Mouse (Mus musculus): Measurements from ENCODE around the gene Dnajc16. TPM values are rescaled to one million over a fixed set of nuclear protein-coding genes. Genes with fewer than 3 reads are reported as not detected.
A peak's percentile ranks its signal among the peaks of the same experiment; 100 is the strongest.
"Not testable (repeated sequence)": the region's sequence is repeated elsewhere in the genome, so short reads cannot be mapped to it uniquely, and the experiment has no call there.

Gene Dnajc16
- polyA plus RNA-seq, 1 experiment from 2014 or later, result 3.3 TPM

DNA sequence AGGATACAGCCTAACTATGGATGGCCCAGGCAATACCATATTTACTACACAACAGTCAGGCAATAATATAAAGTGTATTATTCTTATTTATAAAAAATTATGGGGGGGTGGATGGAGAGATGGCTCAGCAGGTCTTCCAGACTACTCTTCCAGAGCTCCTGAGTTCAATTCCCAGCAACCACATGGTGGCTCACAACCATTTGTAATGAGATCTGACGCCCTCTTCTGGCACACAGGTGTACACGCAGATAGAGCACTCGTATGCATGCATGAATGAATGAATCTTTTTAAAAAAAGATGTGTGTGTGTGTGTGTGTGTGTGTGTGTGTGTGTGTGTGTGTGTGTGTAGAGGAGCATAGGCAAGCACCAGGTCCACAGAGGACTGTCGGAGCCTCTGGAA lies 17.7 kb downstream of the Dnajc16 start:
- not testable (repeated sequence) for H3K4me1 ChIP-seq (replicated peaks; ENCODE audit: control insufficient read depth, insufficient read depth, low read length); H3K9ac ChIP-seq (ENCODE audit: low read depth, low read length); H3K4me2 ChIP-seq (replicated peaks; ENCODE audit: low read depth); H3K27me3 ChIP-seq (replicated peaks; ENCODE audit: control insufficient read depth, insufficient read depth, low read length); H3K27ac ChIP-seq (ENCODE audit: low read depth, low read length); ATAC-seq; H3K9me3 ChIP-seq (ENCODE audit: control insufficient read depth); H3K4me3 ChIP-seq (ENCODE audit: low read depth, low read length)
- WGBS, result 87% methylated on average over 4 of the region's 4 CpGs
- H3K36me3 ChIP-seq (ENCODE audit: control insufficient read depth, insufficient read depth), result peaks cover 79% of the 10 kb centered on the region
- TF ChIP-seq CTCF (IDR thresholded peaks at IDR 0.05; ENCODE audit: low read depth), result peak; percentile 38; the same call in 1 of the 2 replicates

DNA sequence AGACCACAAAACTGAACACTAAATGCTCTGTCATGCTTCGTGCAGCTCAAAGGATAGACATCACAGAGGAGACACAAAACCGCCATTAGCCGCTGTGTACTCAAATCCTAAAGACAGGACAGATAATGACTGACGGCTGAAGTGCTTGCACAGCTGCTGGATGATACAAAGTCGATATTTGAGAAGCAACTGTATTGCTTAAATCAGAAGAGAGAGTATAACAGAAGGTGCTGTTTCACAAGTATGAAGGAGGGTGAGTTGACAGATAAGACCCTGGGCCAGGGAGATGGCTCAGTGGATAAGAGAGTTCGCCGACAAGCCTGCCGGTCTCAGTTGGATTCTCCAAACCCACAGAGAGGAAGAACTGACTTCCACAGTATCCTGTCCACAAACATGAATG lies 18.9 kb downstream of the Dnajc16 start:
- Histone ChIP-seq H3K9me3 (ENCODE audit: control insufficient read depth) (no peaks in the 10 kb centered on the region), H3K36me3 (ENCODE audit: control insufficient read depth, insufficient read depth) (peaks cover 73% of the 10 kb centered on the region), H3K9ac (ENCODE audit: low read depth, low read length) (no peak overlapping the region), H3K4me3 (ENCODE audit: low read depth, low read length) (no peak overlapping the region), H3K27ac (ENCODE audit: low read depth, low read length) (no peak overlapping the region), H3K27me3 (replicated peaks; ENCODE audit: control insufficient read depth, insufficient read depth, low read length) (no peaks in the 10 kb centered on the region), H3K4me2 (replicated peaks; ENCODE audit: low read depth) (no peak overlapping the region), H3K4me1 (replicated peaks; ENCODE audit: control insufficient read depth, insufficient read depth, low read length) (no peaks in the 10 kb centered on the region)
- no peak for ATAC-seq
- WGBS, result 94% methylated on average over 8 of the region's 8 CpGs
- no peak for TF ChIP-seq CTCF (IDR thresholded peaks at IDR 0.05; ENCODE audit: low read depth)

DNA sequence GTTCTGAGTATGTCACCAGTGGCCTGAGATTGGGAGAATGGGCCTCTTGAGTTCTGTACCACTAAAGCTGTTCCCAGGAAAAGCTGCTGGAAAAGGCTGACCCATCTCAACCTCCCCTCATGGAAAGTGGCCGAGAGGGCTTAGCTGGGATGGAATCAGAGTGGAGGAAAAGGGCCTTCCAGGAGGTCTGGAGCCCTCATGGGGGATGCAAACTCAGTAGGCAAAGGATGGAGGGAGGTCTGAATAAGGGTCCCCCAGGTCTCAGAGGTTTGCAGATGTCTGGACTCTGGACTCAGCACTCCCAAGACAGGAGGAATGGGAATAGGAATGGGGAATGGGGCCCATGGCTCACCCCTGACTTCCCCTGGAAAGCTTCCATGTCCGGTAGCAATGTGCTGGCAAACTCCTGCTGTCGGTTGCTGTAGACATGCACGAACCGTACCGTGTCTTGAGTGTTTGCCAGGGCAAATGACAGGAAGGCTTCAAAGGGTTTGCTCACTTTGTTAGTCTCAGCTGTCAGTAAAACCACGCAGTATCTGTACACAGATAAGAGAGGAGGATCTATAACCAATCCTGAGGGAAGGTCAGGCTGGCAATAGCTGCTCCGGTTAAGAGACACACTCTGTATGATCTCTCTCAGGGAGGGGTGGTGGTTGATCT lies 21.1 kb downstream of the Dnajc16 start:
- Histone ChIP-seq H3K9me3 (ENCODE audit: control insufficient read depth) (no peaks in the 10 kb centered on the region), H3K27me3 (replicated peaks; ENCODE audit: control insufficient read depth, insufficient read depth, low read length) (no peaks in the 10 kb centered on the region), H3K4me2 (replicated peaks; ENCODE audit: low read depth) (no peak overlapping the region), H3K36me3 (ENCODE audit: control insufficient read depth, insufficient read depth) (peaks cover 67% of the 10 kb centered on the region), H3K4me1 (replicated peaks; ENCODE audit: control insufficient read depth, insufficient read depth, low read length) (no peaks in the 10 kb centered on the region), H3K9ac (ENCODE audit: low read depth, low read length) (no peak overlapping the region), H3K4me3 (ENCODE audit: low read depth, low read length) (no peak overlapping the region), H3K27ac (ENCODE audit: low read depth, low read length) (no peak overlapping the region; the same call in 1 of the 2 replicates)
- no peak for ATAC-seq
- TF ChIP-seq CTCF (IDR thresholded peaks at IDR 0.05; ENCODE audit: low read depth), result no peak
- 75% methylated on average over 8 of the region's 8 CpGs for WGBS

DNA sequence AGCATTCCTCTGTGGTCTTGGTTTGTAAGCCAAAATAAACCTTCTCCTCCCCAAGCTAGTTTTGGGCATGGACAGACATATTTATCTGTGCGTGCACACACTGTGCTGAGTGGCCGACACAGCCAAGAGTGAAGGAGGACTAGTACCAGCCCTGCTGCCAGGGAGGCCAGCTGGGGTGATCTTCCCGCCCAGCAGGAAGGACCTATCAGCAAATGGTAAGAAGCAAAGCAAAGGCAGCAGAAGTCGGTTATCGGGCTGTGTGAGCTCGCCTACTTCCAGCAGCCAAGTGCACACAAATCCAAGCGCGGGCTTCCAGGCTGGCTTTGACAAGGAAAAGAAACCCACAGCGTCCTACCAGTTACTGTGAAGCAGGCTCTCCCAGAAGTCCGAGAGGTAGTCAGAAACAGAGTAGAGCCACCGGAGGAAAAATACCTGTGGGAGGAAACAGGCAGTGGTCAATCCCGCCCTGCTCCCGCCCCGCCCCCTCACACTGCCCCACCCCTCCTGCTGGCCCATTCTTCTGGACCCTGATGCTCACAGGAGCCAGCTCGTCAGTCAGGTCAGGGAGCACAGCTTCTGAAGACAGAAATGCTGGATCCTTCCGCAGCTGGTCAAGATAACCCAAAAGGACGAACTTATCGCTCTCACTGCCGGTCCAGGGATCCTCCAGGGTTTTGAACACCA lies 23.2 kb downstream of the Dnajc16 start:
- H3K27ac ChIP-seq (ENCODE audit: low read depth, low read length), result peak overlapping the region; percentile 66
- 68% methylated on average over 19 of the region's 19 CpGs for WGBS
- no peak overlapping the region for H3K9ac ChIP-seq (ENCODE audit: low read depth, low read length)
- H3K4me1 ChIP-seq (replicated peaks; ENCODE audit: control insufficient read depth, insufficient read depth, low read length), result no peaks in the 10 kb centered on the region
- no peak overlapping the region for H3K4me3 ChIP-seq (ENCODE audit: low read depth, low read length)
- H3K9me3 ChIP-seq (ENCODE audit: control insufficient read depth), result no peaks in the 10 kb centered on the region
- ATAC-seq, result 0 out of 2 replicates have a peak, but pooled peaks have one; percentile 16
- H3K36me3 ChIP-seq (ENCODE audit: control insufficient read depth, insufficient read depth), result peaks cover 71% of the 10 kb centered on the region
- H3K27me3 ChIP-seq (replicated peaks; ENCODE audit: control insufficient read depth, insufficient read depth, low read length), result no peaks in the 10 kb centered on the region
- H3K4me2 ChIP-seq (replicated peaks; ENCODE audit: low read depth), result no peak overlapping the region; the same call in 1 of the 2 replicates
- no peak for TF ChIP-seq CTCF (IDR thresholded peaks at IDR 0.05; ENCODE audit: low read depth)

GRCm38 (mm10) chr4:141766668-141767352 lies 23.9 kb downstream of the Dnajc16 start:
- no peaks in the 10 kb centered on the region for H3K27me3 ChIP-seq (replicated peaks; ENCODE audit: control insufficient read depth, insufficient read depth, low read length)
- H3K4me1 ChIP-seq (replicated peaks; ENCODE audit: control insufficient read depth, insufficient read depth, low read length), result no peaks in the 10 kb centered on the region
- no peak overlapping the region; the same call in 1 of the 2 replicates for H3K9ac ChIP-seq (ENCODE audit: low read depth, low read length)
- TF ChIP-seq CTCF (IDR thresholded peaks at IDR 0.05; ENCODE audit: low read depth), result no peak
- H3K4me3 ChIP-seq (ENCODE audit: low read depth, low read length), result no peak overlapping the region
- H3K36me3 ChIP-seq (ENCODE audit: control insufficient read depth, insufficient read depth), result peaks cover 72% of the 10 kb centered on the region
- peak overlapping the region; percentile 66 for H3K27ac ChIP-seq (ENCODE audit: low read depth, low read length)
- H3K4me2 ChIP-seq (replicated peaks; ENCODE audit: low read depth), result peak overlapping the region; percentile 37
- 53% methylated on average over 19 of the region's 19 CpGs for WGBS
- H3K9me3 ChIP-seq (ENCODE audit: control insufficient read depth), result no peaks in the 10 kb centered on the region
- peak; percentile 29; the same call in 1 of the 2 replicates for ATAC-seq

GRCm38 (mm10) chr4:141766316-141766667 lies 24.4 kb downstream of the Dnajc16 start:
- Histone ChIP-seq H3K4me2 (replicated peaks; ENCODE audit: low read depth) (peak overlapping the region; percentile 37; the same call in 1 of the 2 replicates), H3K36me3 (ENCODE audit: control insufficient read depth, insufficient read depth) (peaks cover 70% of the 10 kb centered on the region), H3K27me3 (replicated peaks; ENCODE audit: control insufficient read depth, insufficient read depth, low read length) (no peaks in the 10 kb centered on the region), H3K4me3 (ENCODE audit: low read depth, low read length) (no peak overlapping the region), H3K4me1 (replicated peaks; ENCODE audit: control insufficient read depth, insufficient read depth, low read length) (no peaks in the 10 kb centered on the region), H3K27ac (ENCODE audit: low read depth, low read length) (peak overlapping the region; percentile 35; the same call in 1 of the 2 replicates), H3K9me3 (ENCODE audit: control insufficient read depth) (no peaks in the 10 kb centered on the region), H3K9ac (ENCODE audit: low read depth, low read length) (no peak overlapping the region; the same call in 1 of the 2 replicates)
- WGBS, result 66% methylated on average over 8 of the region's 8 CpGs
- ATAC-seq, result no peak
- no peak for TF ChIP-seq CTCF (IDR thresholded peaks at IDR 0.05; ENCODE audit: low read depth)
